Mouse (Mus musculus) layer of hippocampus, postnatal 10 days (tissue): ENCODE measurements around the gene Tspoap1. TPM values are rescaled to one million over a fixed set of nuclear protein-coding genes. Genes with fewer than 3 reads are reported as not detected.

Experiments used
- DNase-seq, 2 experiments: peaks; one replicate each; pipeline ENCODE4 v3.0.0; 2021; ENCODE audit warnings: low spot score in 2 of 2
- long read RNA-seq: library from polyadenylated mRNA; stranded (forward); transcript quantifications from one replicate; pipeline ENCODE4 v2.0.0, GENCODE M21; 2023
- total RNA-seq, 2 experiments: library from RNA; stranded (reverse); gene quantifications; 2 replicates each; pipeline ENCODE4 v1.2.3; 2021

Tspoap1 gene
- 100 to 1,000 TPM; 149 to 174 TPM for total RNA-seq
- long read RNA-seq, partial matches to known transcripts: 19 of 40 reads
- long read RNA-seq, other reads (novel, unspliced or antisense): 21 of 40 reads

GRCm38 (mm10) chr11:87760301-87761081 lies at the start of gene Tspoap1:
Gene Tspoap1 (plus strand): TSS chr11:87760541.
- DNase-seq: peak; percentile 71 to 76

DNA sequence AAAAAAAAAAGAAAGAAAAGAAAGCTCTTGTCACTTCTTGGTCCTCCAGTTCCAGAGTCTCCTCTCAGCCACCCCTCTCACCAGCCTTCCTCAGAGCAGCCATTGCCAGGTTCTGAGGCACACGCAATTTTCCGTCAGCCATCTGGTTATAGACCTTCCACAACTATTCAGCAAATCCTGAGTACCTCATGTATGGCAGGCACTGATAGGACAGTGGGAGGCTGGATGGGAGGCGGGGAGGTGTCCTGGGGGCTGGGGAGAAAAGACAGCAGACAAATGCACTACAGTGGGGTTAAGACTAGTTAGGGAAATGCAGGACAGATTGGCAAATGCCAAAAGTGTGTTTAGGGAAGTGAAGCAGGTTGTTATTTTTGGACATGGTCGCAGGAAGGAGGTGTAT lies 48.2 kb upstream of the Tspoap1 start:
- DNase-seq: no peak

- no peak for DNase-seq
Observed at GRCm38 (mm10) chr11:87715999-87716398, 44.3 kb upstream of the Tspoap1 start.

DNA sequence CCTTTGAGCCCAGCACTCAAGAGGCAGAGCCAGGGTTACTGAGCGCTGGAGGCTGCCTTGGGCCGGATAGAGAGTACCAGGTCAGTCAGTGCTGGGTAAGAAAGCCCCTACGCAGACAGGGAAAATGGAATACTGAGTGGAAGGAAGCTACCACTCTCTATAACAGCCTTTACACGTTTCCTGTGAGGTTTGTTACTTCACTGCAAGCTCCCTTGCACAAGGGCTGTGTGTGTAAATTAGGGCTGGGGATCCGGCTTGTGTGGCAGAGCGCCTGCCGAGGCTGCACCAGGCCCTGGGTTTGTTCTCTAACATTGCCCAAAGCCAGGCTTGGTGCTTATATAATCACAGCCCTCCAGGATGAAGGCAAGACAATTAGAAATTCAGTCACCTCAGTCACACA lies 40.8 kb upstream of the Tspoap1 start:
- no peak for DNase-seq

DNA sequence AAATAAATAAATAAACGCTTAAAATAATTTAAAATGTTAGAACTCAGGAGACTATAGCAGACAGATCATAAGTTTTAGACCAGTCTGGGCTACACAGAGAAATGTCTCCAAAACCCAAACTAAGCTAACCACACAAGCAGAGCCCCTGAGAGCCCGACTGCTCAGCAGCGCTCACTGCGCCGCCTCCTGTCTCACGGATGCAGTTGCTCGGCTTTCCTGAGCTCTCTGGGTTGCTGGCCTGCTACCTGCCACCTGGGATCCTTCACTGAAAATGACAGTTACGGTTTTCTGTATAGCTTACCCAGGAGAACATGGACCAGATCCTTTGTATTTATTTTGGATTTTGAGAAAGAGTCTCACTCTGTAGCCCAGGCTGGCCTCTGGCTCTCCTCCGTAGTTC lies 40.0 kb upstream of the Tspoap1 start:
- no peak for DNase-seq

DNA sequence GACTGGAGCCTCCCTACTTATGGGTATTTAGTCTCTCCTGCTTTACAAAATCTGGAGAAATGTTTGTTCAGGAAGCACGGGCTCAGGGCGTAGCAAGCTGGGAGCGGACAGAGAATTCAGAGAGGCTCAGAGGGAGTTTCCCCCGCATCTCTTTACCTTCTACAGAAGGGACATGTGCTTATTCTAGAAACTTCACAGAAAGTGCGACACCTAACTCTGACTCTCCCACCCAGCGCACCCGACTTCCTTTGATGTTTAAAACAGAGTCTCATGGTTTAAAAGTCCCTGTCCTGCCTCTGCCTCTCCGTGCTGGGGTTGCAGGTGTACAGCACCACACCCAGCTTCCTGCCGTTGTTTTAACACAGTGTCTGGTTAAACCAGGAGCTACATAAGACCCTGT lies 39.5 kb upstream of the Tspoap1 start:
- no peak for DNase-seq

GRCm38 (mm10) chr11:87722168-87722567 lies 38.2 kb upstream of the Tspoap1 start:
- no peak for DNase-seq

- DNase-seq: no peak
Observed at GRCm38 (mm10) chr11:87722891-87723290, 37.5 kb upstream of the Tspoap1 start.

DNA sequence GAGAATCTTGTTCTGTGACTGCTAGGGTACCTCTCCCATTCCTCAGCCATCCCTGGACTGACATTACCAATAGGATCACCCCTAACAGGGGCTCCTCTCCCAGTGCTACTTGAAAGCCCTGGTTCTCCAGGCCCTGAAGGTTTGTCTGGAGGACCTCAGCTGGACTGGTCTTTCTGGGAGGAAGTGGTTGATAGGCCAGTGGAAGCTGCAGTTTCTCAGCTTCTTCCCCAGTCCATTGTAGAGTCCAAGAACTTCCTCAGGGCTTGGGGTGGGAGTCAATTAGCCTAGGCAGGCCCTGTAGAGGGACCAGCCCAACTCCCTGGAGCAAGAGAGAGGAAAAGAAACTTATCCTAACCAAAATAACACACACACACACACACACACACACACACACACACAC lies 34.8 kb upstream of the Tspoap1 start:
- no peak for DNase-seq

GRCm38 (mm10) chr11:87725964-87726562 lies 34.3 kb upstream of the Tspoap1 start:
- no peak for DNase-seq

DNA sequence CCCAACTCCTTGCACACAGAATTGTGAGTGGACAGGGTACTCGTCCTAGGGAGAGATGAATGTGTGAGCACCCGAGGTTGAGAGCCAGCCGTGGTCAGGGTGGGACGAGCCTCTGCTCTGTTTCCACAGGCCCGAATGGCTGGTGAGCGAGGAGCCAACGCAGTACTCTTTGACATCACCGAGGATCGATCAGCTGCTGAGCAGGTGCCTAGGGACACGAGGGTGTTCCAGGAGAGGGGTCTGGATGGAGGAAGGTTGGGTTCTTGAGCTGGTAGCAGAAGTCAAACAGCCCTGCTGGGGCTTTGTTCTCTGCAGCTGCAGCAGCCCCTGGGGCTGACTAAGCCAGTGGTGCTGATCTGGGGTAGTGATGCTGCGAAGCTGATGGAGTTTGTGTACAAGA lies 33.3 kb upstream of the Tspoap1 start:
- DNase-seq: no peak

DNA sequence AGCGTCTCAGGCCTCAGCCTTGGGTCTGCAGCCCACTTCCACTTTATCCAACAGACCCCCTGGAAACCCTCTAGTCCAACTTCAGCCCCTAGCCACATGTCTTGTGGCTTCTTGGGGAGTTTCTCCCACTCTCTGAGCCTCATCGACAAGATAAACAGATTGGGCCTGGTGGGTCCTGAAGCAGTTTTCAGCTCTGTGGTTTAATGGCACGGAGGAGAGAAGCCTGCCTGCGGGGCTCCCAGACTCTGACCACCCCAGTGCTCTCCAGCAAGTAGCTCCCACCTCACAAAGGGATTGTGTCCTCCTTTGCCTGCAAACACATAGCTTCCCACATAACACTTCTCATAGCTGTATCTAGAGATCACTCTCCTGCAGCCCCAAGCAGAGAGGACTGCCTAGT lies 32.9 kb upstream of the Tspoap1 start:
- no peak for DNase-seq

DNA sequence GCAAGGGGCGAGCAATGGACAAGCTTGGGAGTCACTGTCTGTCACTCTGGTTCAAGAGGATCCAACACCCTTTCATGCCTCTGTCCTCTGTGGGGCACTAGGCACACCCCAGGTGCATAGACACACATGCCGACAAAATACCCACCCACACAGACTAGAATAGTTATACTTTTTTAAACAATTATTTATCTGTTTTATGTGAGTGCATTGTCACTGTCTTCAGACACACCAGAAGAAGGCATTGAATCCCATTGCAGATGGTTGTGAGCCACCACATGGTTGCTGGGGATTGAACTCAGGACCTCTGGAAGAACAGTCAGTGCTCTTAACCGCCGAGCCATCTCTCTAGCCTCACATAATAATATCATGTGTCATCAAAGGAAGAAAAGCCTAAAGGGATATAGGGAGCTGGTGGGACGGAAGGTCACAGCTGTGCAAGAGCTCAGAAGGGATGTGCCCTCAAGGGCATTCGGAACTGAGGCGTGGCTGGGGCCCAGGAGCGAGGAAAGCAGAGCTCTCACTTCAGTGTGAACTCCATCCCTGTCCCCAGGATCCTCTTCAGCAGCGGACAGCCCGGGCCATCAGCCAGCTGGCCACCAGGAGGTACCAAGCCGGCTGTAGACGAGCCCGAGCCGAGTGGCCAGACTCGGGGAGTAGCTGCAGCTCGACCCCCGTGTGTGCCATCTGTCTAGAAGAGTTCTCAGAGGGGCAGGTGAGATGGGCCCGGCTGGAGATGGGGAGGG lies 31.3 kb upstream of the Tspoap1 start:
- DNase-seq: no peak

DNA sequence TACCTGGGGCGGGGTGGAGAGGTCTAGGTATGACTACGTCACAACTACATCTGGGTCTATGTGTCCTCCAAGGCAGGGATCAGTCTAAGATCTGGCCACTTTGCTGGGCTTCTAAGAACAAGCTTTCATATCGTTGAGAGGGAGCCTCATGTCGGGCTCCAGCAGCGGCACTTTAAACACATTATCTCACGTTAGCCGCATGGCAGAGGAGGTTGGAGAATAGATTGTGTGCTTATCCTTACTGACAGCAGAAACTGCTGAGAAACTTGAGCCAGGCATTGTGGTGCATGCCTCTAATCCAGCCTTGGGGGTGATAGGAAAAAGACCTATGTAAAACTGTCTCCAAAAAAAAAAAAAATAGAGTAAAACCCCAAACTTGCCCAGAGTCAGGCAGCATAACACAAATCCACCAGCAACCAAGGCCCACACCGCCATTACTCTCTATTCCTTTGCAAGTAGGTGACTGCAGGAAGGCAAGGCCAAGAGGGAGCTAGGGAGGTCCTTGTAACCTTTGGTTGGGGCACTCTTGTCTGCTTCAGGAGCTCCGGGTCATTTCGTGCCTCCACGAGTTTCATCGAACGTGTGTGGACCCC lies 30.7 kb upstream of the Tspoap1 start:
- no peak for DNase-seq

GRCm38 (mm10) chr11:87730652-87731310 lies 29.6 kb upstream of the Tspoap1 start:
- DNase-seq: no peak

DNA sequence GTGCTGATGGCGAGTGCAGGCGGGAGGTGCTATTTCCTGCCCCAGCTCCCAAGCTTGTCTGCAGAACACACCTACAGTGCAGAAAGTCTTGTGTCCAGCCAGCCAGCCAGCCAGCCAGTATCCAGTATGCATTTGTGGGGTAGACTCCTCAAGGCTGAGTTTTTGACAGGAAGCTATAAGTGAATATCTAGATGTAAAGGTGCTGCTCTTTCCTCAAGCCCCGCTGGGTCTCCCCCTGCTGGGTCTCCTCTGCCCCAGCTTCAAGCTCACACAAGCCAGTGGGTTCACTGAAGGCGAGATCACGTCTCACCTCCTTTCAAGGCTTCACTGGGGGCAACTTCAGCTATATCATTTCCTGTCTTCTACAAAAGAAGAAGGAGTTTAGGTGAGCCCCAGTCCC lies 26.0 kb upstream of the Tspoap1 start:
- no peak for DNase-seq

GRCm38 (mm10) chr11:87735691-87736090 lies 24.6 kb upstream of the Tspoap1 start:
- DNase-seq: no peak

GRCm38 (mm10) chr11:87736647-87737134 lies 23.6 kb upstream of the Tspoap1 start:
- DNase-seq: peak; percentile 45 to 55

DNA sequence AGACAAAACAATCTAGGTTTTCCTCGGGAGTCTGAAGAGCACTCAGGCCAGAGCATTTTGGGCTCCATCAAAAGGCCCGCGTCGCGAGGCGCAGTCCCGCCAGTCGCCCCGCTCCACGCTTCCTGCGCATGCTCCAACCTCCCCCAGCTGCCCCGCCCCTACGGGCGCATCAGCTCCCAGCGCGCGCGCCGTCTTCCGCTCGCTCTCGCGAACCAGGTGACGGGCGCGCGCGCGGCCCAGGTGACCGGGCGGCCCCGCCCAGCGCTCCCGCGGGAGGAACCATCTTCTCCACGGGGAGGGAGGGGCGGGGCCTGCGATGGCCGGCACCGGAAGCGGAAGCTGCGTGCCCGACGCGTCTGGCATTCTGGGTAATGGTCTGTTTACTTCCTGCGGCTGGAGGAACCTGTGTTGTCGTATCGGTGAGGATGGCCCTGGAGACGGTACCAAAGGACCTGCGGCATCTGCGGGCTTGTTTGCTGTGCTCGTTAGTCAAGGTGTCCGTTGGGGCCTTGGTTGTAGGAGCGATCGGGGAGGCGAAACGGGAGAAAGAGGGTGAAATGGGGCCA lies 23.1 kb upstream of the Tspoap1 start, which contains the start of gene Supt4a:
Supt4a (plus strand) TSS at position 378 of the 566 bp plus-strand sequence.
- DNase-seq: peak; percentile 93 to 97

DNA sequence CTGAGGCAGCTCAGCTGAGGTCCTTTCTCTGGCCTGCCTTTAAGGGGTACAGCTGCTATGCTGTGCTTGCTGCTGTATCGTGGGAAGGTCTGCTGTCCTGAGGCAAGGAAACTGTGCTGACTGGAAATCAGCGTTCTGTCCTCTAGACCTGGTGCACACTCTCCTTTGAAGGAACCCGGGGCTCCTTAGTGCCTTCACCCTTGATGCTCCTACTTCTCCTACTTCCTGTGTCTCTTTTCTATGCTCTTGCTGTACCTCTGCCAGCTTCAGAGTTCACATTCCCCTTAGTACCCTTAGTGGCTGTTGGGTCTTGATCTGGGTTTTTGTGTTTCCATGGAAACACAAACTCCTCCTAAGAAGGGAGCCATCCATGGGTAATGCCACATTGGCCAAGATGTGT lies 16.6 kb upstream of the Tspoap1 start:
- no peak for DNase-seq

- no peak for DNase-seq
Observed at GRCm38 (mm10) chr11:87744964-87745363, 15.4 kb upstream of the Tspoap1 start.
